Mouse (Mus musculus): Measurements from ENCODE around the gene Dmc1.

DNA sequence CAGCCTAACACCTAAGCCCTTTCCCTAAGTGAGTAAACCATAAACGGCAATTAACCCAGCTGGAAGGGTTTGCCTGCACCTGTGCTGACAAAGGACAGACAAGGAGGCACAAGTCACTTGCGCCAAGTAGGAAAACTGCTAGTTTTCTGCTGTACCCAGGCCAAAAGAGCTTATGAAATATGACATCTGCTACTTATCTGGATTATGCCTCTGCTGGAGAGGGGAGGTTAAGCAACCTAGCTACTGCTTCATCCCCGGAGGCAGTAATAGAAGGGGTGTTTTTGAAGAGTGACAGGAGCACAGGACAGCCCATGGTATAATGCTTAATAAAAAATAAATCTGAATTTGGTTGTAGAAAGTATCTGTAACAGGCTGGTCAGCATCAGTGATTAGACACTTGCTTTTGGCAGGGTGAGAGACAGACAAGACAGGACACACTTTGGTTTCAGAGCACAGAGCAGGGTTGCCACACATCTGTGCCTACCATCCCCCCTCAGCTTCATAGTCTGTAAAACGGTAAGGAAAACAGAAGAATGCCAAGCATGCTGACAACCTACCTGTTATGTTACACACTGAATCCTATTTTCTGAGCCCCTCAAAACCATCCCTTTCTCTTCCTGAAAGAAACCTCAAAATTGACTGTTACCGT lies 76.8 kb downstream of the Dmc1 start:
- TF ChIP-seq CTCF (IDR thresholded peaks at IDR 0.05; ENCODE audit: borderline replicate concordance, insufficient read depth, low read depth, low read length) = no peak
- TF ChIP-seq POLR2A (IDR thresholded peaks at IDR 0.05; ENCODE audit: borderline replicate concordance, insufficient read depth, low read length) = no peak

Measured in cerebellum, adult 2 months (tissue).